Mouse (Mus musculus) WW6 (cell line): ENCODE results near the gene Gm4869.
A peak's percentile ranks its signal among the peaks of the same experiment; 100 is the strongest.
"Not testable (repeated sequence)": the region's sequence is repeated elsewhere in the genome, so short reads cannot be mapped to it uniquely, and the experiment has no call there.

Source experiments
- DNase-seq: peaks from one replicate; pipeline ENCODE4 v3.0.0-alpha.2; 2013; ENCODE audit warnings: low read depth, low spot score

Gm4869 gene

GRCm38 (mm10) chr5:140445345-140445744 is at the start of gene Gm4869:
Gene Gm4869 (plus strand): TSS chr5:140445645.
- DNase-seq, result no peak

- no peak for DNase-seq
Observed at GRCm38 (mm10) chr5:140396166-140396940, 49.1 kb upstream of the Gm4869 start.

- no peak for DNase-seq
Observed at GRCm38 (mm10) chr5:140402640-140403270, 42.7 kb upstream of the Gm4869 start.

- no peak for DNase-seq
Observed at GRCm38 (mm10) chr5:140405126-140405525, 40.3 kb upstream of the Gm4869 start.

- no peak for DNase-seq
Observed at GRCm38 (mm10) chr5:140406666-140407065, 38.8 kb upstream of the Gm4869 start.

GRCm38 (mm10) chr5:140408801-140409200 is 36.6 kb upstream of the Gm4869 start:
- DNase-seq, result no peak

- DNase-seq, result peak; percentile 68
Observed at GRCm38 (mm10) chr5:140411339-140411738, 34.1 kb upstream of the Gm4869 start.

GRCm38 (mm10) chr5:140414647-140415046 is 30.8 kb upstream of the Gm4869 start:
- DNase-seq, result no peak

- DNase-seq, result no peak
Observed at GRCm38 (mm10) chr5:140418106-140418488, 27.3 kb upstream of the Gm4869 start.

GRCm38 (mm10) chr5:140418489-140419441 is 26.7 kb upstream of the Gm4869 start, which contains the start of gene Eif3b:
Gene Eif3b (plus strand): TSS chr5:140419328.
- peak; percentile 76 for DNase-seq

GRCm38 (mm10) chr5:140419442-140420080 is 25.9 kb upstream of the Gm4869 start:
- no peak for DNase-seq

GRCm38 (mm10) chr5:140420616-140421015 is 24.8 kb upstream of the Gm4869 start:
- no peak for DNase-seq

- DNase-seq, result no peak
Observed at GRCm38 (mm10) chr5:140425016-140425783, 20.2 kb upstream of the Gm4869 start.

- DNase-seq, result not testable (repeated sequence)
Observed at GRCm38 (mm10) chr5:140439117-140439516, 6.3 kb upstream of the Gm4869 start.

GRCm38 (mm10) chr5:140441406-140441805 is 4.0 kb upstream of the Gm4869 start:
- no peak for DNase-seq

- no peak for DNase-seq
Observed at GRCm38 (mm10) chr5:140444012-140444411, 1.4 kb upstream of the Gm4869 start.

GRCm38 (mm10) chr5:140446054-140446453 is 609 bp downstream of the Gm4869 start:
- no peak for DNase-seq

- DNase-seq, result no peak
Observed at GRCm38 (mm10) chr5:140454488-140454887, 9.0 kb downstream of the Gm4869 start.

GRCm38 (mm10) chr5:140455466-140455865 is 10.0 kb downstream of the Gm4869 start:
- DNase-seq, result no peak

GRCm38 (mm10) chr5:140461476-140461875 is 16.0 kb downstream of the Gm4869 start:
- DNase-seq, result no peak

GRCm38 (mm10) chr5:140463151-140463550 is 17.7 kb downstream of the Gm4869 start:
- DNase-seq, result not testable (repeated sequence)
